Mouse (Mus musculus) cortical plate, adult 2 months (tissue): ENCODE measurements around the gene Cfap299. TPM values are rescaled to one million over a fixed set of nuclear protein-coding genes. Genes with fewer than 3 reads are reported as not detected.

ENCODE experiments used
- H3K27ac ChIP-seq: fragments of 200-500 bp; 2 replicates; pipeline ENCODE4 v1.5.1; 2012; ENCODE audit warnings: low read length, control low read depth, inconsistent platforms; ENCODE audit not compliant: insufficient read depth
- H3K4me1 ChIP-seq: fragments of 200-500 bp; 2 replicates; pipeline ENCODE4 v1.6.1; 2011; ENCODE audit warnings: low read length; ENCODE audit not compliant: control insufficient read depth, insufficient read depth
- H3K4me3 ChIP-seq: fragments of 200-500 bp; 2 replicates; pipeline ENCODE4 v1.5.1; 2011; ENCODE audit warnings: mild to moderate bottlenecking, low read length, control low read depth; ENCODE audit not compliant: insufficient read depth
- CTCF ChIP-seq: fragments of 200-500 bp; IDR thresholded peaks from 2 replicates; pipeline ENCODE4 v1.5.1; 2011; ENCODE audit warnings: mild to moderate bottlenecking, control low read depth, low read length; ENCODE audit not compliant: insufficient read depth; ENCODE audit errors: extremely low read depth
- POLR2A ChIP-seq: fragments of 200-500 bp; IDR thresholded peaks from 2 replicates; pipeline ENCODE4 v1.6.1; 2011; ENCODE audit warnings: mild to moderate bottlenecking, low read length, control low read depth; ENCODE audit not compliant: insufficient read depth; ENCODE audit errors: extremely low read depth
- polyA plus RNA-seq: library from polyadenylated mRNA; depleted of rRNA; stranded (reverse); fragments of >200 nt; gene quantifications from 2 replicates; pipeline ENCODE4 v1.2.3, GENCODE M21; 2012; rRNA removed

Gene Cfap299
- polyA plus RNA-seq, 1 experiment, result 0.69 TPM

GRCm38 (mm10) chr5:98834300-98834699 lies 505.2 kb downstream of the Cfap299 start:
- no peaks in the 10 kb centered on the region for H3K4me1 ChIP-seq

GRCm38 (mm10) chr5:98842600-98843310 lies 513.7 kb downstream of the Cfap299 start:
- no peak for TF ChIP-seq CTCF
- no peak for TF ChIP-seq POLR2A
- Histone ChIP-seq H3K4me3 (no peak overlapping the region), H3K4me1 (no peaks in the 10 kb centered on the region), H3K27ac (no peak overlapping the region)

More at GRCm38 (mm10) chr5:98834300-98834699, 505.2 kb downstream of the Cfap299 start:
- TF ChIP-seq CTCF (no peak), POLR2A (no peak)
- H3K27ac ChIP-seq, result no peak overlapping the region
- H3K4me3 ChIP-seq, result no peak overlapping the region

- Histone ChIP-seq H3K27ac (no peak overlapping the region), H3K4me3 (no peak overlapping the region), H3K4me1 (no peaks in the 10 kb centered on the region)
- TF ChIP-seq POLR2A, result no peak
- TF ChIP-seq CTCF, result no peak
Measured at GRCm38 (mm10) chr5:98844664-98845063, 515.6 kb downstream of the Cfap299 start.

Other genes with a start within 250 kb of the Cfap299 start
- 19.9 and 23.2 TPM in 2 replicates for gene Prdm8, start 162.1 kb upstream of the Cfap299 start, polyA plus RNA-seq
- gene Fgf5, start 75.1 kb upstream of the Cfap299 start, polyA plus RNA-seq, result 2.1 and 2.9 TPM in 2 replicates
- not detected in 2 replicates for gene Gm11111, start 223.4 kb downstream of the Cfap299 start, polyA plus RNA-seq